13 mouse cellular contexts compared by ENCODE assay signal in the genomic region with DNA sequence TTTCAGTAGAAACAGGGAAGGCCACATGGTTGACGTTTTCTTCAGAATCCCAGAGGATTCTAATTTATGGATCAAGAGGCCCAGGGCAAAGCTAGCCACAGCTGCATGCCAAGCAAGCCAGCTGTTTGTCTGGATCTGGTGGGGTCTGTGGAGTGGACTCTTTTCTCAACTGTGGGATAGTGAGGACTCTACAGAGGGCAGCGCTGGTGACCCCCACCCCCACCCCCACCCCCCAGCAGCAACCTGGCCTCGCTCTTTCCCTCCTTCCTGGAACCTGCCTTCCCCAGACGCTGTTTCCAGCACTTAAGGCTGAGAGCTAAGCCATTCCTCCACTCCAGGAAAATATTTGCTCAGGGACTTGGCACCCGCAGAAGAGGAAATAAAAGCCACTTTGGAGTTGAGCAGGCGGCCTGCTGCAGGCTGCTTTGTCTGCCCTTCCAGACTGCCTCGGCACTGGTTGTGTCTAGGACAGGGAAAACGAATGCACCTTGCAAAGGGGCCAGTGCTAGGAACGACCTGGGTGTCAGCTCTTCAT. TPM values are rescaled to one million over a fixed set of nuclear protein-coding genes. Genes with fewer than 3 reads are reported as not detected.
DNase-seq lines count a peak whose midpoint lies in the region; ATAC-seq lines count a peak whose summit lies in the region.
"Had no signal": no experiment of that assay in that cellular context is flagged by ENCODE, and none has a peak within 500 bp of the region (broad histone marks: within the 10 kb centered on the region; RNA-seq: fewer than 3 reads in every experiment).

No protein-coding gene starts in this region.

- no peaks in the 10 kb centered on the region for H3K27me3 ChIP-seq in heart, embryonic 14.5 days (ENCODE audit: control insufficient read depth, insufficient read depth, low read length)
- H3K27me3 ChIP-seq in midbrain, embryonic 15.5 days (replicated peaks), result no peaks in the 10 kb centered on the region
- H3K27me3 ChIP-seq: Patski had no signal

- peak overlapping the region; percentile 50 to 55 for H3K27ac ChIP-seq in heart, embryonic 14.5 days (replicated peaks in 1 of 2; ENCODE audit: control insufficient read depth in 1 of 2, insufficient read depth in 1 of 2, low read depth in 2 of 2, low read length in 2 of 2)
- H3K27ac ChIP-seq in midbrain, embryonic 15.5 days, result no peak overlapping the region
- H3K27ac ChIP-seq: hindbrain, embryonic 10.5 days had no signal

- H3K4me3 ChIP-seq in heart, embryonic 14.5 days (ENCODE audit: control insufficient read depth in 1 of 2, insufficient read depth in 1 of 2, low read depth in 1 of 2, low read length in 2 of 2), result no peak overlapping the region
- no peak overlapping the region for H3K4me3 ChIP-seq in midbrain, embryonic 15.5 days
- H3K4me3 ChIP-seq: hindbrain, embryonic 10.5 days had no signal

- no peak overlapping the region for H3K9ac ChIP-seq in heart, embryonic 14.5 days (ENCODE audit: low read length)
- no peak overlapping the region for H3K9ac ChIP-seq in midbrain, embryonic 15.5 days

- H3K4me1 ChIP-seq in heart, embryonic 14.5 days (ENCODE audit: control insufficient read depth in 2 of 2, insufficient read depth in 2 of 2, low read length in 2 of 2), result 0 out of 4 replicates have a peak, but pooled peaks cover 0 to 4% of the 10 kb centered on the region in 2 experiments
- no peaks in the 10 kb centered on the region for H3K4me1 ChIP-seq in midbrain, embryonic 15.5 days

- peak; percentile 32; the same call in 1 of the 2 replicates for ATAC-seq in heart, embryonic 14.5 days (ENCODE audit: insufficient number of reproducible peaks, insufficient read depth, low FRiP score, low read depth)
- ATAC-seq in midbrain, embryonic 15.5 days (replicated peaks), result no peak
- ATAC-seq: forebrain, embryonic 16.5 days; midbrain, embryonic 16.5 days; Patski had no signal

- peaks cover 6% of the 10 kb centered on the region; the same call in 1 of the 2 replicates for H3K36me3 ChIP-seq in heart, embryonic 14.5 days (ENCODE audit: control insufficient read depth, insufficient read depth, low read length)
- H3K36me3 ChIP-seq in midbrain, embryonic 15.5 days (replicated peaks), result no peaks in the 10 kb centered on the region

- H3K4me2 ChIP-seq in heart, embryonic 14.5 days (ENCODE audit: low read length), result no peak overlapping the region
- no peak overlapping the region for H3K4me2 ChIP-seq in midbrain, embryonic 15.5 days

- H3K9me3 ChIP-seq in heart, embryonic 14.5 days (ENCODE audit: control insufficient read depth, low read length), result no peaks in the 10 kb centered on the region
- no peaks in the 10 kb centered on the region for H3K9me3 ChIP-seq in midbrain, embryonic 15.5 days

- WGBS in heart, embryonic 14.5 days, result 44% methylated on average over 9 of the region's 9 CpGs
- WGBS in midbrain, embryonic 15.5 days, result 63% methylated on average over 9 of the region's 9 CpGs

- intact Hi-C loops in gastrocnemius, postnatal 14 days (cut with DNase I; ENCODE audit: low total_unique reads), result no loop called here

- peak; percentile 22 for DNase-seq in gastrocnemius, postnatal 14 days
- no peak for DNase-seq in gastrocnemius, adult 8-10 months (ENCODE audit: low spot score in 2 of 2)
- DNase-seq in kidney, postnatal 10 days, result peak; percentile 48
- peak; percentile 71 for DNase-seq in lung, postnatal 25 days (ENCODE audit: low spot score)
- DNase-seq in layer of hippocampus, postnatal 10 days (ENCODE audit: low spot score in 2 of 2), result no peak
- DNase-seq in layer of hippocampus, adult 8-10 months (ENCODE audit: low spot score in 2 of 2), result no peak
- DNase-seq: B cell, adult 2 months had no signal

RNA-seq across cellular contexts. Expression of gene Sdc1, which starts 27.4 kb away (rescaled TPM):
- 10 to 100 TPM in 1 of 2 experiments, 1 to 10 TPM in 1; 8.3 to 11.2 TPM for total RNA-seq in gastrocnemius, postnatal 14 days (2021)
- 1 to 10 TPM in 3 of 4 experiments, under 1 TPM in 1; 0.82 to 3.1 (median 2.1) TPM for total RNA-seq in gastrocnemius, adult 8-10 months (2022)
- polyA plus RNA-seq in heart, embryonic 14.5 days (2014; fragmentation: Nextera tagmentation; extraction: Ambion mirVana), result 25.8 and 31.4 TPM in 2 replicates
- total RNA-seq in layer of hippocampus, postnatal 10 days (2021), result 1 to 10 TPM; 4.8 to 5.2 TPM
- 1 to 10 TPM in 2 of 4 experiments, under 1 TPM in 2; 0.80 to 2.4 (median 1.1) TPM for total RNA-seq in layer of hippocampus, adult 8-10 months (2022)
- 19.1 and 21.3 TPM in 2 replicates for polyA plus RNA-seq in midbrain, embryonic 15.5 days (2015; fragmentation: Nextera tagmentation; extraction: Ambion mirVana)

Comparison
In these comparisons a context has a peak if more than half of its experiments do, and no peak if none do; other contexts are left out.
1. DNase-seq: peak in gastrocnemius, postnatal 14 days (single experiment), kidney, postnatal 10 days (single experiment) and lung, postnatal 25 days (single experiment); none in gastrocnemius, adult 8-10 months (0 of 2), layer of hippocampus, postnatal 10 days (0 of 2) and layer of hippocampus, adult 8-10 months (0 of 2).